10 mouse cellular contexts compared by ENCODE assay signal in the genomic region with DNA sequence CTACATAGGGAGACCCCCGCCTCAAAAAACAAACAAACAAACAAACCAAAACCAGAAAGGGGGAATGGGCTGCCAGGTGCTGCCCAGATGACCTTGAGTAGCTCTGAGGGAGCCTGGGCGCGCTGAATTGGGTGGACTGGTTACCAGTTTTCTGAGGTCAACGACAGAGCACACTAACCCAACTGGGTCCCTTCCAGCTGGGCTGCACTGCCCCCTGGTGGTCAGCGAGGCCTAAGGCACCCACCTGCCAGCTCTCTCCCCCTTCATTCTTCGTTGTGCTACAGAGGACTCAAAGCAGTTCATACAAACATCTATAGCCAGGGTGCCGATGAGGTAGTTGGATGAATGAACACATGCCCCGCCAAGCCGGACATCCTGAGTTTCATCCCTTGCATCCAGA. TPM values are rescaled to one million over a fixed set of nuclear protein-coding genes. Genes with fewer than 3 reads are reported as not detected.
DNase-seq lines count a peak whose midpoint lies in the region; ATAC-seq and TF ChIP-seq lines count a peak whose summit lies in the region.
"Had no signal": no experiment of that assay in that cellular context is flagged by ENCODE, and none has a peak within 500 bp of the region (broad histone marks: within the 10 kb centered on the region; RNA-seq: fewer than 3 reads in every experiment).

No protein-coding gene starts in this region.

- no peak overlapping the region for H3K4me2 ChIP-seq in hindbrain, embryonic 11.5 days (replicated peaks; ENCODE audit: low read depth, low read length)
- H3K4me2 ChIP-seq in hindbrain, embryonic 13.5 days, result no peak overlapping the region
- H3K4me2 ChIP-seq in neural tube, embryonic 11.5 days (ENCODE audit: low read depth), result no peak overlapping the region
- H3K4me2 ChIP-seq: embryonic facial prominence, embryonic 12.5 days; neural tube, embryonic 13.5 days had no signal

- no peaks in the 10 kb centered on the region for H3K79me2 ChIP-seq in liver, adult 2 months (ENCODE audit: control insufficient read depth, insufficient read depth, low read length)

- 26% methylated on average over 9 of the region's 9 CpGs for WGBS in hindbrain, embryonic 11.5 days
- 26% methylated on average over 9 of the region's 9 CpGs for WGBS in hindbrain, embryonic 13.5 days
- 14% methylated on average over 9 of the region's 9 CpGs for WGBS in liver, adult 2 months
- WGBS in neural tube, embryonic 11.5 days, result 32% methylated on average over 9 of the region's 9 CpGs

- peak; percentile 94 for TF ChIP-seq CTCF in embryonic fibroblast, embryonic 13.5 days (IDR thresholded peaks at IDR 0.05; ENCODE audit: borderline replicate concordance, insufficient read depth, low read length)
- TF ChIP-seq CTCF in liver, adult 2 months (IDR thresholded peaks at IDR 0.05; ENCODE audit: low read depth, low read length), result peak; percentile 97
- TF ChIP-seq CTCF in testis, adult 2 months (IDR thresholded peaks at IDR 0.05; ENCODE audit: control insufficient read depth, insufficient read depth, insufficient replicate concordance, low read depth, low read length), result peak; percentile 98

- H3K4me1 ChIP-seq in hindbrain, embryonic 11.5 days (replicated peaks; ENCODE audit: control insufficient read depth, insufficient read depth, low read length), result no peaks in the 10 kb centered on the region
- H3K4me1 ChIP-seq in hindbrain, embryonic 13.5 days (replicated peaks), result peaks cover 5% of the 10 kb centered on the region; the same call in 1 of the 2 replicates
- peaks cover under 1% of the 10 kb centered on the region; the same call in 1 of the 2 replicates for H3K4me1 ChIP-seq in embryonic fibroblast, embryonic 13.5 days (ENCODE audit: control insufficient read depth, insufficient read depth, low read length)
- no peaks in the 10 kb centered on the region for H3K4me1 ChIP-seq in liver, adult 2 months (ENCODE audit: control insufficient read depth, insufficient read depth, low read length)
- H3K4me1 ChIP-seq in neural tube, embryonic 11.5 days (ENCODE audit: control insufficient read depth, insufficient read depth, low read length), result no peaks in the 10 kb centered on the region
- peaks cover 4% of the 10 kb centered on the region for H3K4me1 ChIP-seq in testis, adult 2 months (ENCODE audit: control insufficient read depth, insufficient read depth, low read length)
- H3K4me1 ChIP-seq: embryonic facial prominence, embryonic 12.5 days; neural tube, embryonic 13.5 days had no signal

- peak; percentile 84 for DNase-seq in hindbrain, embryonic 11.5 days (ENCODE audit: low spot score)
- peak; percentile 86 to 93 for DNase-seq in adrenal gland, postnatal 36 days
- peak; percentile 40 for DNase-seq in liver, adult 2 months (ENCODE audit: extremely low read depth, low read depth, low spot score)
- DNase-seq in neural tube, embryonic 11.5 days (ENCODE audit: low spot score), result peak; percentile 75

- H3K4me3 ChIP-seq in hindbrain, embryonic 11.5 days (ENCODE audit: low read depth, low read length), result no peak overlapping the region
- H3K4me3 ChIP-seq in hindbrain, embryonic 13.5 days, result no peak overlapping the region
- no peak overlapping the region for H3K4me3 ChIP-seq in embryonic fibroblast, embryonic 13.5 days (ENCODE audit: insufficient read depth, low read length)
- H3K4me3 ChIP-seq in liver, adult 2 months (ENCODE audit: insufficient read depth, low read depth, low read length), result no peak overlapping the region
- no peak overlapping the region for H3K4me3 ChIP-seq in neural tube, embryonic 11.5 days (ENCODE audit: low read depth, low read length)
- H3K4me3 ChIP-seq in testis, adult 2 months (ENCODE audit: control insufficient read depth, low read depth, low read length), result peak overlapping the region; percentile 82
- H3K4me3 ChIP-seq: embryonic facial prominence, embryonic 12.5 days; neural tube, embryonic 13.5 days had no signal

- H3K27ac ChIP-seq in hindbrain, embryonic 11.5 days (ENCODE audit: low read depth, low read length), result no peak overlapping the region
- H3K27ac ChIP-seq in hindbrain, embryonic 13.5 days, result no peak overlapping the region
- no peak overlapping the region for H3K27ac ChIP-seq in embryonic fibroblast, embryonic 13.5 days (ENCODE audit: insufficient read depth, low read length)
- no peak overlapping the region for H3K27ac ChIP-seq in liver, adult 2 months (replicated peaks; ENCODE audit: insufficient read depth, low read depth, low read length)
- H3K27ac ChIP-seq in neural tube, embryonic 11.5 days (ENCODE audit: low read depth, low read length), result no peak overlapping the region
- H3K27ac ChIP-seq in testis, adult 2 months (ENCODE audit: control insufficient read depth, insufficient read depth, low read depth, low read length), result no peak overlapping the region
- H3K27ac ChIP-seq: embryonic facial prominence, embryonic 12.5 days; neural tube, embryonic 13.5 days had no signal

- no peaks in the 10 kb centered on the region for H3K9me3 ChIP-seq in hindbrain, embryonic 11.5 days (ENCODE audit: control insufficient read depth, low read length)
- no peaks in the 10 kb centered on the region for H3K9me3 ChIP-seq in hindbrain, embryonic 13.5 days
- H3K9me3 ChIP-seq in neural tube, embryonic 11.5 days (ENCODE audit: control insufficient read depth, low read length), result no peaks in the 10 kb centered on the region
- H3K9me3 ChIP-seq: embryonic facial prominence, embryonic 12.5 days; neural tube, embryonic 13.5 days had no signal

- H3K36me3 ChIP-seq in hindbrain, embryonic 11.5 days (ENCODE audit: control insufficient read depth, insufficient read depth, low read length), result no peaks in the 10 kb centered on the region
- H3K36me3 ChIP-seq in hindbrain, embryonic 13.5 days, result no peaks in the 10 kb centered on the region
- no peaks in the 10 kb centered on the region for H3K36me3 ChIP-seq in liver, adult 2 months (ENCODE audit: control insufficient read depth, insufficient read depth, low read length)
- no peaks in the 10 kb centered on the region for H3K36me3 ChIP-seq in neural tube, embryonic 11.5 days (ENCODE audit: control insufficient read depth, insufficient read depth, low read length)
- H3K36me3 ChIP-seq in testis, adult 2 months (ENCODE audit: control insufficient read depth, insufficient read depth, low read length), result no peaks in the 10 kb centered on the region
- H3K36me3 ChIP-seq: embryonic facial prominence, embryonic 12.5 days; neural tube, embryonic 13.5 days had no signal

- ATAC-seq in hindbrain, embryonic 11.5 days (ENCODE audit: low FRiP score), result no peak; the same call in 1 of the 2 replicates
- ATAC-seq in hindbrain, embryonic 13.5 days (ENCODE audit: low FRiP score), result no peak
- peak; percentile 73 for ATAC-seq in inflammation-experienced regulatory T-cells, adult 6 months
- ATAC-seq in neural tube, embryonic 11.5 days (ENCODE audit: insufficient read depth, low FRiP score, low TSS enrichment), result no peak

- TF ChIP-seq POLR2A in embryonic fibroblast, embryonic 13.5 days (IDR thresholded peaks at IDR 0.05; ENCODE audit: low read depth, low read length), result no peak
- no peak for TF ChIP-seq POLR2A in liver, adult 2 months (IDR thresholded peaks at IDR 0.05; ENCODE audit: extremely low read depth, insufficient read depth, low read length)
- TF ChIP-seq POLR2A in testis, adult 2 months (IDR thresholded peaks at IDR 0.05; ENCODE audit: control insufficient read depth, low read depth, low read length), result no peak

- H3K9ac ChIP-seq in hindbrain, embryonic 11.5 days (ENCODE audit: low read depth, low read length), result no peak overlapping the region
- H3K9ac ChIP-seq in hindbrain, embryonic 13.5 days, result no peak overlapping the region
- H3K9ac ChIP-seq in liver, adult 2 months (ENCODE audit: low read depth, low read length), result no peak overlapping the region
- H3K9ac ChIP-seq in neural tube, embryonic 11.5 days (ENCODE audit: low read length), result no peak overlapping the region
- H3K9ac ChIP-seq: embryonic facial prominence, embryonic 12.5 days; neural tube, embryonic 13.5 days had no signal

- no peaks in the 10 kb centered on the region for H3K27me3 ChIP-seq in hindbrain, embryonic 11.5 days (ENCODE audit: control insufficient read depth, insufficient read depth, low read length)
- H3K27me3 ChIP-seq in hindbrain, embryonic 13.5 days, result no peaks in the 10 kb centered on the region
- no peaks in the 10 kb centered on the region for H3K27me3 ChIP-seq in liver, adult 2 months (ENCODE audit: control insufficient read depth, insufficient read depth, low read length)
- H3K27me3 ChIP-seq in neural tube, embryonic 11.5 days (ENCODE audit: control insufficient read depth, insufficient read depth, low read length), result no peaks in the 10 kb centered on the region
- no peaks in the 10 kb centered on the region for H3K27me3 ChIP-seq in testis, adult 2 months (ENCODE audit: control insufficient read depth, insufficient read depth, low read length)
- H3K27me3 ChIP-seq: embryonic facial prominence, embryonic 12.5 days; neural tube, embryonic 13.5 days had no signal

RNA-seq across cellular contexts. Expression of a gene that starts 8.6 kb away (rescaled TPM):
- 38.5 and 39.1 TPM in 2 replicates for polyA plus RNA-seq in hindbrain, embryonic 11.5 days (2014; fragmentation: Nextera tagmentation; extraction: Ambion mirVana)
- polyA plus RNA-seq in hindbrain, embryonic 13.5 days (2015; fragmentation: Nextera tagmentation; extraction: Ambion mirVana), result 36.9 and 37.7 TPM in 2 replicates
- 10 to 100 TPM; 44.7 to 49.2 TPM for total RNA-seq in adrenal gland, postnatal 36 days (2021)
- 22.7 and 22.8 TPM in 2 replicates for polyA plus RNA-seq in embryonic fibroblast, embryonic 13.5 days (2011; ENCODE audit: insufficient read length, low read depth, missing spikeins)
- polyA plus RNA-seq in inflammation-experienced regulatory T-cells, adult 6 months (2017; shearing (Covaris generic)), result 10 to 100 TPM; 29.1 to 39.4 (median 34.2) TPM
- total RNA-seq in liver, adult 2 months (2014; rRNA removed), result 13.4 and 16.0 TPM in 2 replicates
- polyA plus RNA-seq in liver, adult 2 months (2012; rRNA removed), result 12.8 and 17.1 TPM in 2 replicates
- polyA plus RNA-seq in neural tube, embryonic 11.5 days (2014; fragmentation: Nextera tagmentation; extraction: Ambion mirVana), result 41.8 and 47.3 TPM in 2 replicates
- 38.4 and 43.6 TPM in 2 replicates for polyA plus RNA-seq in testis, adult 2 months (2012; rRNA removed)

RNA-seq across cellular contexts. Expression of a gene that starts 10.4 kb away (rescaled TPM):
- not detected in 2 replicates for polyA plus RNA-seq in hindbrain, embryonic 11.5 days (2014; fragmentation: Nextera tagmentation; extraction: Ambion mirVana)
- polyA plus RNA-seq in hindbrain, embryonic 13.5 days (2015; fragmentation: Nextera tagmentation; extraction: Ambion mirVana), result not detected in 2 replicates
- total RNA-seq in adrenal gland, postnatal 36 days (2021), result 10 to 100 TPM; 13.7 to 16.1 TPM
- not detected in 2 replicates for polyA plus RNA-seq in embryonic fibroblast, embryonic 13.5 days (2011; ENCODE audit: insufficient read length, low read depth, missing spikeins)
- 10 to 100 TPM in 1 of 3 experiments, not detected in 2; 10.7 TPM for polyA plus RNA-seq in inflammation-experienced regulatory T-cells, adult 6 months (2017; shearing (Covaris generic))
- total RNA-seq in liver, adult 2 months (2014; rRNA removed), result not detected in 2 replicates
- polyA plus RNA-seq in liver, adult 2 months (2012; rRNA removed), result not detected in 2 replicates
- polyA plus RNA-seq in neural tube, embryonic 11.5 days (2014; fragmentation: Nextera tagmentation; extraction: Ambion mirVana), result not detected in 2 replicates
- not detected in 2 replicates for polyA plus RNA-seq in testis, adult 2 months (2012; rRNA removed)

RNA-seq across cellular contexts. Expression of a gene that starts 29.8 kb away (rescaled TPM):
- polyA plus RNA-seq in hindbrain, embryonic 11.5 days (2014; fragmentation: Nextera tagmentation; extraction: Ambion mirVana), result 140 and 145 TPM in 2 replicates
- 115 and 118 TPM in 2 replicates for polyA plus RNA-seq in hindbrain, embryonic 13.5 days (2015; fragmentation: Nextera tagmentation; extraction: Ambion mirVana)
- 100 to 1,000 TPM; 263 to 281 TPM for total RNA-seq in adrenal gland, postnatal 36 days (2021)
- 364 and 499 TPM in 2 replicates for polyA plus RNA-seq in embryonic fibroblast, embryonic 13.5 days (2011; ENCODE audit: insufficient read length, low read depth, missing spikeins)
- polyA plus RNA-seq in inflammation-experienced regulatory T-cells, adult 6 months (2017; shearing (Covaris generic)), result 10 to 100 TPM; 78.7 to 96.6 (median 84.8) TPM
- 50.0 and 55.1 TPM in 2 replicates for total RNA-seq in liver, adult 2 months (2014; rRNA removed)
- polyA plus RNA-seq in liver, adult 2 months (2012; rRNA removed), result 88.8 and 130 TPM in 2 replicates
- polyA plus RNA-seq in neural tube, embryonic 11.5 days (2014; fragmentation: Nextera tagmentation; extraction: Ambion mirVana), result 127 and 134 TPM in 2 replicates
- 46.0 and 46.7 TPM in 2 replicates for polyA plus RNA-seq in testis, adult 2 months (2012; rRNA removed)

RNA-seq across cellular contexts. Expression of a gene that starts 38.9 kb away (rescaled TPM):
- 68.0 and 71.4 TPM in 2 replicates for polyA plus RNA-seq in hindbrain, embryonic 11.5 days (2014; fragmentation: Nextera tagmentation; extraction: Ambion mirVana)
- 74.7 and 75.9 TPM in 2 replicates for polyA plus RNA-seq in hindbrain, embryonic 13.5 days (2015; fragmentation: Nextera tagmentation; extraction: Ambion mirVana)
- 10 to 100 TPM; 41.4 to 46.9 TPM for total RNA-seq in adrenal gland, postnatal 36 days (2021)
- polyA plus RNA-seq in embryonic fibroblast, embryonic 13.5 days (2011; ENCODE audit: insufficient read length, low read depth, missing spikeins), result 20.1 and 25.9 TPM in 2 replicates
- polyA plus RNA-seq in inflammation-experienced regulatory T-cells, adult 6 months (2017; shearing (Covaris generic)), result 10 to 100 TPM; 19.9 to 24.4 (median 21.7) TPM
- 8.3 and 12.3 TPM in 2 replicates for total RNA-seq in liver, adult 2 months (2014; rRNA removed)
- polyA plus RNA-seq in liver, adult 2 months (2012; rRNA removed), result 17.0 and 19.1 TPM in 2 replicates
- polyA plus RNA-seq in neural tube, embryonic 11.5 days (2014; fragmentation: Nextera tagmentation; extraction: Ambion mirVana), result 70.3 and 76.9 TPM in 2 replicates
- polyA plus RNA-seq in testis, adult 2 months (2012; rRNA removed), result 13.6 and 14.5 TPM in 2 replicates

RNA-seq across cellular contexts. Expression of a gene that starts 51.7 kb away (rescaled TPM):
- 9.6 and 9.8 TPM in 2 replicates for polyA plus RNA-seq in hindbrain, embryonic 11.5 days (2014; fragmentation: Nextera tagmentation; extraction: Ambion mirVana)
- polyA plus RNA-seq in hindbrain, embryonic 13.5 days (2015; fragmentation: Nextera tagmentation; extraction: Ambion mirVana), result 12.2 and 13.0 TPM in 2 replicates
- 10 to 100 TPM in 1 of 2 experiments, 1 to 10 TPM in 1; 7.0 to 10.3 TPM for total RNA-seq in adrenal gland, postnatal 36 days (2021)
- polyA plus RNA-seq in embryonic fibroblast, embryonic 13.5 days (2011; ENCODE audit: insufficient read length, low read depth, missing spikeins), result 12.4 and 12.6 TPM in 2 replicates
- polyA plus RNA-seq in inflammation-experienced regulatory T-cells, adult 6 months (2017; shearing (Covaris generic)), result not detected
- total RNA-seq in liver, adult 2 months (2014; rRNA removed), result 0.09 and 0.13 TPM in 2 replicates
- polyA plus RNA-seq in liver, adult 2 months (2012; rRNA removed), result 0.14 and 0.16 TPM in 2 replicates
- polyA plus RNA-seq in neural tube, embryonic 11.5 days (2014; fragmentation: Nextera tagmentation; extraction: Ambion mirVana), result 11.6 and 12.3 TPM in 2 replicates
- 0.38 and 0.95 TPM in 2 replicates for polyA plus RNA-seq in testis, adult 2 months (2012; rRNA removed)
